Mouse (Mus musculus): ENCODE measurements around the gene Nup62.

The Nup62 gene

DNA sequence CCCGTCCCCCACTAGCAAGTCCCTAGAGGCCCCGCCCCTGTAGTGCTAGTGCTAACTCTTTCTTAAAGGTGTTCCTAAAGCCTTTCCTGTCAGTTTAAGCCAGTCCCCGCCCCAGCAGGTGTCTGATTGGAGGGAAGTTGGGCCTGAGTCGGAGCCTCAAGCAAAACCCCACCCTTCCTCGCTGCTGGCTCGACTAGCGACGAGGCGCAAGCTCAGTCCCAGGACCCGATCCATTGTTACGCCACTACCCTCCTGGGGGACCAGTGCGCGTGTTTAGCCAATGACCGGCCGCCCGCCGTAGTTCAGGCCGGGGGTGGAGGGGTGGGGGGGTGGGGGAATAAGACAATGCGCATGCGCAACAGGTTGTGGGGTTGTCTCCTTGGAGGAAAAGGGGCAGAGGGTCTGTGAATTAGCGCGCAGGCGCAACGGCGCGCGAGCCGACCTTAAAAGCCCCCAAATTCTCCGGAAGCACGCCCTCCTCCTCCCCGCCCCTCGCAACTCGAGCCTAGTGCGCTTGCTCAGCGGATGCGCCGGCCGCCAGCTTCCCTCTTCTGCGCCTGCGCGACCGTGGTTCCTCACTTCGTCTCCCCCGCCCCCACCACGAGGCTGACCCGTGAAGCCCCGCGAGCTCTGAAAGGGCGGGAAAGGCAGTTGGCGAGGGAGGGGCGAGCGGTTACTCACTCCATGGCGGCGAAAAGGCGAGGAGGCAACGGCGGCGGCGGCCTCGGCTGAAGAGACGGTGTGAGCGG is at the start of gene Nup62, which contains the start of gene Il4i1:
TSS of gene Nup62 (plus strand) at position 368 of the 749 bp plus-strand sequence.
TSS of gene Il4i1 (plus strand) at position 667 of the 749 bp plus-strand sequence.
- DNase-seq (ENCODE audit: low read depth, low spot score), result peak; percentile 100

DNA sequence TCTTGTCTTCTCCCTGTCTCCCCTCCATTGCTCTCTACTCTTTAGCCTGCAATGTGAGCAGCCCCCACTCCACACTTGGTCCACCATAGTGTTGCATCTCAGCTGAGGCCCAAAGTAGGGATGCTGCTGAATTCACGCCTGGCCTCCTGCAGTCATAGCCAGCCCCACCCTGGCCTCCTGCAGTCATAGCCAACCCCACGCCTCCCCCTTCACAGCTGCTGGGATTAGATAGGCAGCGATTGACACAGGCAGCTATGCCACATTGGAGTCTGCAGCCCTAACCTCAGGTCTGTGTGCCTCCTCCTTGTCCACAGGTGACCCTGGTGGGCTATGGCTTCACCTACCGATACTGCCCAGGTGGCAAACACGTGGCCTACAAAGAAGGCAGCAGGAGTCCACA is 47.8 kb upstream of the Nup62 start:
- no peak for DNase-seq (ENCODE audit: low read depth, low spot score)

- DNase-seq (ENCODE audit: low read depth, low spot score), result peak; percentile 48
Measured at GRCm38 (mm10) chr7:44770046-44770578, 45.8 kb upstream of the Nup62 start.

DNA sequence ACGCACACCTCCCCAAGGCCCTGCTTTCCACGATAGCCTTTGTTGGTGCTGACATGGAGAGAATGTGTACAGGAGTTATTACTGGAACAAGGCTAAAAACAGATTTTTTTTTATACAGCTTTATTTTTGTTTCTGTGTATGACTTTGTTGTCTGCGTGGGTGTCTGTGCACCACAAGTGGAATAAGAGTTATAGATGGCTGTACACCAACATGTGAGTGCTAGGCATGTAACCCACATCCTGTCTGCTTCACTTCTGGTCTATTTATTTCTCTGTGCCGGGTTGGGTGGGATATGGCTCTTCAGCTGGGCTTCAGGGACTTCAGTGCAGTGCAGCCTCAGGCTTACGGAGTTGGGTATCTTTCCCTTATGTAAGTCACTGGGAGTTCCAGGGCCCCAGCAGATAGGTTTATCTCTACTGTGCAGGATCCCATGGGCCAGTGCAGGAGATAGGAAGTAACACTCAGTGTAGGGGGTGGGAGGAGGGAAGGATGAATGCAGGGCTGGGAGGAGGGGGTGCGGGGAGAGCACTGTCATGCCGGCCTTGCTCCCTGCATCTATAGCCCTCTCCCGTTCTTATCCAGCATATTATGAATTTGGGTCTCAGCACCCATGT is 43.2 kb upstream of the Nup62 start:
- DNase-seq (ENCODE audit: low read depth, low spot score), result no peak

- no peak for DNase-seq (ENCODE audit: low read depth, low spot score)
Measured at GRCm38 (mm10) chr7:44776849-44777498, 38.9 kb upstream of the Nup62 start.

DNA sequence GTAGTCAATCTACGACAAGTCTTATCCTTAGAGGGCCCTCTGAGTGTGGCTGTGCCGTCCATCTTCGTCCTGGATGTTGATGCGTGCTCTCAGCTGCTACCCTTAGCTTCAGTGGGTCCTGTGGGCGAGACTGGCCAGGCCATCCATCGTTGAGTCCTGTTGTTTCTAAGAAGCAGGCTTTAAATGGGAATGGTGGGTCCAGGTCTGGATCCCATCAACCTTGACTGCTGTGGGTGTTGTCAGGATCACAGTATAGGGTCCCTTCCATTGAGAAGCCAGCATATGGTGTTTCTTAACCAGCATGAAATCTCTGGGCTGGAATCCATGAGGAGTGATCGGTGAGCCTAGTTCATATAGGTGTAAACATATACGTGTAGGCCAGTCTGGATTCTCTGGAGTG is 35.8 kb upstream of the Nup62 start:
- DNase-seq (ENCODE audit: low read depth, low spot score), result no peak

DNA sequence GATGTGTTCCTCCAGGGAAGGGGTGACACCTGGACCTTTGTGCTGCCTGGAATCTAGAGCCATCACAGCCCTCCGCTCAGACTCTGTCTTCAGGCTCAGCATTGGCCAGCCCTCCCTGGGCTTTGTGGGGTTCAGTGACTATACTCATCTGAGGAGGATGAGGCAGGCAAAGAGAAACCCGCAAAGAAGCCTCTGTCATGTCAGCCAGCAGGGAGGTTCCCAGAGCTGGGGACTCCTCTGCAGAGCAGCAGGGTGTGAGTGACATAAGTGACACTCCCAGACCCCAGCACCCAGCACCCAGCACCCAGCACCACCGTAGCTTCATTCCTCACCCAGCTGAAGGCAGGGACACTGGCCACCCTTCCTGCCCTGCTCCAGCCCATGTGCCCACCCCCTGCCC is 26.4 kb upstream of the Nup62 start:
- DNase-seq (ENCODE audit: low read depth, low spot score), result no peak

DNA sequence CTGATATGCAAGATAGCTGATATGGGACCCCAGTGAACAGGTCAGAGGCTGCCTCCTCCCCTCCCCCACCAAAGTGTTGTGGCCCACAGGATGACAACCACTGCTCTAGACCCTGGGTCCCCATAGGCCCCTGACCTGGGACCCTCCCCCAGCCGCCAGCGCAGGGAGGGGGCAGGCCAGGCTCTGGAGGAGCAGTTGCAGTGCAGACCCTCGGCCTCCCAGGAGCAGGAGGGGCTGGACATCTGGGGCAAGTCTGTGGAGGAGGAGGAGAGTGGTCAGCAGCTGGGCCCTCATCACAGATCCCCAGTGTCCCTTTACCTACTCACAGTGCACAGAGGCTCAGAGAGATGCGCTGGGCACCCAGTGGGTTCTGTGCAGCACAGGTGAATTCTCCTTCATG is 25.8 kb upstream of the Nup62 start:
- no peak for DNase-seq (ENCODE audit: low read depth, low spot score)

GRCm38 (mm10) chr7:44792781-44793180 is 23.1 kb upstream of the Nup62 start:
- DNase-seq (ENCODE audit: low read depth, low spot score), result no peak

- DNase-seq (ENCODE audit: low read depth, low spot score), result no peak
Measured at GRCm38 (mm10) chr7:44808927-44809326, 7.0 kb upstream of the Nup62 start.

GRCm38 (mm10) chr7:44809466-44809865 is 6.4 kb upstream of the Nup62 start:
- DNase-seq (ENCODE audit: low read depth, low spot score), result no peak

GRCm38 (mm10) chr7:44810365-44810764 is 5.5 kb upstream of the Nup62 start:
- no peak for DNase-seq (ENCODE audit: low read depth, low spot score)

DNA sequence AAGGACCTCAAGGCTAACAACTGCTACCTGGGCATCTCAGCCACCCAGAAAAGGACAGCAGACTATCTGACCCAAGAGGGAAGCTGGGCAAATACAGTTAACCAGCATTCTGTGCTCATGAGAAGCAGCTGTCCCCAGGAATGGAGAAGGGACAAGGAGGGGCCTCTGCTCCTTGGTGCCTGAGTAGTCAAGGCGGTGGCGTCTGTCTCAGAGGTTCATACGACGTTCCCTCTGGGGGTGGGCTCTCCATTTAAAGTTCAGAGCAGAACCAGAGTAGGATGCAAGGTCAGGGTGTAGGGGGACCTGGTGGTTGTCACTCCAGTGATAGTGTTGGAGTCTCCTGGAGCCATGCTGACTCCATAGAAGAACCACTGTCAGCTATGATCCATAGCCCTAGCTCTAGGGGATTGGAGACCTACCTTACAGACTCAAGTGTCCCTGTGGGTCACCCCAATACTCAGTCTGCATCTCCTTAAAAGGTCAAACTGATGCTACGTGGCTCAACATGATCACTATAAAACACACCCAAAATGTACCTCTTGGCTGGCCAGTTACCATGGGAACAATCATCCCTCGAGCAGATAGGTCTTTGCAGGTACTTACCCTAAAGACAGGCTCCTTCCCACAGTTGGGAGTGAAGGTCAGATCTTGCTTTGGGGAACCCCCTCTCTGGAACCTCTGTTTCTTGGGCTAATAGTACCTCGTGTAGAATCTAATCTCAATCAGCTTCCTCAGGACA is 4.9 kb upstream of the Nup62 start:
- DNase-seq (ENCODE audit: low read depth, low spot score), result no peak

DNA sequence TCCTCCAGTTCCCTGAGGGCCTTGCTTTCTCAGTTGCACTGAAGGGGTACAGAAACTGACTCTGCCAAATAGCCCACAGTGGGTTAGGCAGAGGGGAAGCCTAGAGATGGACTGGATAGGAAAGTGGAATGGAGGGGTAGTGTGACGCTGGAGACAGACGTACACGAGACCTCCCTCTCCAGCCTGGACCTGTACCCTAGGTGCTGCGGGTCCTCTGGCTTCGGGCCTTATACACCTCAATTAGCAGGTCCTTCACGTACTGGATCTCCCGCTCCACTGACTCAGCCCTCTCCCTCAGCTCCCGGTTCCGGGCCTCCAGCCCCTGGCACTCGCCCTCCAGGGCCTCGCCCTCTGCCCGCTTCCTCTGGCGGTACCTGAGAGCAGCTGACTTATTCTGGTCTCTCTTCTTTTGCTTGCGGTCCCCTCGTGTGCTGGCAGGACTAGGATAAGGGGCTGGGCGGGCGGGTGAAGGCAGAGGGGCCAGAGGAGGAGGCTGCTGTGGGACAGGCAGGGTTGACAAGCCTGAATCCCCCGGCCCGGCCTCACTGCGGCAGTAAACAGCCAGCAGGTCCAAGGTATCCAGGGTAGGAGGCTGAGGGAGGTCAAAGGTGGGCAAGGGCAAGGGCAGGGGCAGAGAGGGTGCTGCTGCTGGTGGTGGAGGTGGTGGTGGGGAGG is 3.1 kb upstream of the Nup62 start:
- DNase-seq (ENCODE audit: low read depth, low spot score), result no peak

DNA sequence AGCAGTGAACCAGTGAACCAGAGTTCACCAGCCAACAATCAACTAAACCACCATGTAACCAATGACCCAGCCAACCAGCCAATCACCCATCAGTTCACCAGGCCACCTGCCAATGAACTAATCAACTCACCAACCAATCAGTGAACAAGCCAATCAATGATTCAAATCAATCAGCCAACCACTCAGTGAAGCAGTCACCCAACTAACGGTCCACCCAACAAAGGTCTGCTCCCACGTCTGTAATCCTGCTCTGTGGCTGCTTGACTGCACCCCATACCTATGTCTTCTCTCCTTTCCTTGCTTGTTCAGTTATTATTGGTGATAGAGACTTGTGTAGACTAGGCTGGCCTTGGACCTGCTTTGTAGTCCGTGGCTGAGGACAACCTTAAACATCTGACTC is 1.9 kb upstream of the Nup62 start:
- no peak for DNase-seq (ENCODE audit: low read depth, low spot score)

DNA sequence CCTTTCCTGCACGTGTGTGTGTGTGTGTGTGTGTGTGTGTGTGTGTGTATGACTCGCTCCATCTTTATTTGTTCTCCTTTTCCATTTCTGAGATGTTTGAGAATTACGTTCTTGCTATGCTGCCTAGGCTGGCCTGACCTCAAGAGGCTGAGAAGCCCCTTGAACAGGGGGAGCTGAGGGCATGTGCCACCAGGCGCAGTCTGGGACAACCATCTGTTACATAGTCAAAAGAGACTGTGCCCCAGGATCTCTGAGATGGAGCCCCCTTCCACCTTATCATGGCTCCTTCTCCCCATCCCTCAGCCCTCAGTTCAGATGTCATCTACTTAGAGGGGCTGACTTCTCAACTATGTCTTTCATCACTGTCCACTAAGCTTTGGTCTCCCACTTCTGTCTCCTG is 1.5 kb upstream of the Nup62 start:
- no peak for DNase-seq (ENCODE audit: low read depth, low spot score)

DNA sequence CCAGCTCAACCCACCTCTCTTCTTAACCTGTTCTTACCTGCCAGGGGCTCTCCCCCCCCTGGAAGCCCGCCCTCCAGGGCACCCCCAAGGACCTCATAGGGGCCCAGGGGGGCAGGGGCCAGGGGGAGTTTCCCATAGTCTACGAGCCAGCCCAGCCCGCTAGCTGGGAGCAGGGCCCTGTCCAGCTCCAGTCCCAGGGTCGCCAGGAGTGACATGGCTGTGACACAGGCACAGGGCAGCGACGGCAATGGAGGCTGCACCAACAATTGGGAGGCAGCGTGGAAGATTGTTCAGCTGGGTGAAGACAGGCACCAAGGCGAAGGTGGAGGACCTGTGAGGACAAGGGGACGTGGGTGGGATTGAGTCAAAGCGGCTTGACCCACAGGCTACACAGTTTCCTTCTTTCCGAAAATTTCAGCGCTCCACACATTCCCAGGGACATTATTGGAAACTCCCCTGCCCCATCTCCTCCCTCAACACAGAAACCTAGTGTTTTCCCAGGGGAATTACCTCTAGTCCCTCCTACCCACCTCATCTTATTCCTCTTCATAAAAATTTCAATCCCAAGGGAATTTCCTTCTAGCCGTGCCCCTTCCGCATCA is 835 bp upstream of the Nup62 start:
- no peak for DNase-seq (ENCODE audit: low read depth, low spot score)

DNA sequence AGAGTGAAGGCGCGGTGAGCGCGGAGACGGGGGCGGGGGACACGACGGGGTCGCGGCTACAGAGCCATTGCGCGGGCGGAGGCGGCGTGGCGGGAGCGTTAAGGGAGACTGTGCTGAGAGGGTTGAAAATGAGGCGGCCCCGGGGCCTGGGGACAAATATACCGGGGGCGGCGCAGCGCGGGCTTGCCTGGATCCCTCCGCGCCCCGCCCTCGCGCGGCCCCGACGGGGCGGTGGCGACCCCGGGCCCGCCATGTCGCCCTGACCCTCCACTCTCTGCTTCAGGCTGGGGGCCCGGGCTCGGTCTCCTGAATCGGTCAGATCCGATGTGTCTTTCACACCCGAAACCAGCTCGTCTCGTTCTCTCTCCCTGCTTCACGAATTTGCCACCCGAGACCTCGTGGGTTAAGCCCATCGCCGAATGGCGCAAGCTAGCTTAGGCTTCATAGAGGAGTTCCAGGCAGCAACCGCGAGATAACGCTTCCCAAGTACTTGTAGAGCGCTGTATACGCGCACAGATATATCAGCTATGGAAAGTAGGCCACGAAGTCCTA is 658 bp downstream of the Nup62 start, which contains the start of gene Atf5:
TSS of gene Atf5 (minus strand) at position 189 of the 552 bp plus-strand sequence.
- peak; percentile 75 for DNase-seq (ENCODE audit: low read depth, low spot score)

DNA sequence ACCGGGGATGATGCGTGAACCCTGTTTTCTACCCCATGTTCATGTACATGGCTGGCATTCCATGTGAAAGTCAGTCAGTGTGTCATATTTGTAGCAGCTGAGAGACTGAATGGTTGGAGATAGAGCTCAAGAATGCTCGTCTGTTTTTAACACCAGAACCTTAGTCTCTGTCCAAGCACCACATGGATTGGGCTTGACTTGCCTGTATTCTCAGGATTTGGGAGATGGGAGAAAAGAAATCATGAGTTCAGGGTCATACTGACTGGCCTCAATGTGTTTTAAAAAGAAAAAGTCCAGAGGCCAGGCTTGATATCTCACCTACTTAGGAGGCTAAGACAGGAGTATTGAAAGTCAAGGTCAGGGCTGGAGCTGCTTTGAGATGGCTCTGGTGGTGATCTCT is 1.6 kb downstream of the Nup62 start:
- no peak for DNase-seq (ENCODE audit: low read depth, low spot score)

DNA sequence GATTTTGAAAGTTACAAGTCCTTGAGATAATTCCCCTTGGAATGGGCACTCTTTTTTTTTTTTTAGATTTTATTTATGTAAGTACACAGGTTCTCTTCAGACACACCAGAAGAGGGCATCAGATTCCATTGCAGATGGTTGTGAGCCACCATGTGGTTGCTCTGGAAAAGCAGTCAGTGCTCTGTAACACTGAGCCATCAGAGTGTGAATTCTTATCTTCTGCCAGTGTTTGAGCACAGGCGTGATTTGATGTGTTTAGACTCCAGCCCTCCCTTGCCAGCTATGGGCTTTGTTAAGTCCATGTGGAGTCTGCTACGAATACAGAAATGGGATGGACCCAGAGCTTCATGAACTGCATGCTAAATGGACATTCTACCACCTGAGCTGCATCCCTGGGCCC is 2.3 kb downstream of the Nup62 start:
- peak; percentile 44 for DNase-seq (ENCODE audit: low read depth, low spot score)
